Mouse (Mus musculus) CD8-positive naive resting alpha-beta T cell, adult 2 months (primary cell): ENCODE data around the gene Efcab14.

Experiments
- DNase-seq, 2 experiments: peaks; one replicate each; pipeline ENCODE4 v3.0.0; 2022; ENCODE audit warnings: low read depth in 2 of 2, low spot score in 2 of 2

The Efcab14 gene

DNA sequence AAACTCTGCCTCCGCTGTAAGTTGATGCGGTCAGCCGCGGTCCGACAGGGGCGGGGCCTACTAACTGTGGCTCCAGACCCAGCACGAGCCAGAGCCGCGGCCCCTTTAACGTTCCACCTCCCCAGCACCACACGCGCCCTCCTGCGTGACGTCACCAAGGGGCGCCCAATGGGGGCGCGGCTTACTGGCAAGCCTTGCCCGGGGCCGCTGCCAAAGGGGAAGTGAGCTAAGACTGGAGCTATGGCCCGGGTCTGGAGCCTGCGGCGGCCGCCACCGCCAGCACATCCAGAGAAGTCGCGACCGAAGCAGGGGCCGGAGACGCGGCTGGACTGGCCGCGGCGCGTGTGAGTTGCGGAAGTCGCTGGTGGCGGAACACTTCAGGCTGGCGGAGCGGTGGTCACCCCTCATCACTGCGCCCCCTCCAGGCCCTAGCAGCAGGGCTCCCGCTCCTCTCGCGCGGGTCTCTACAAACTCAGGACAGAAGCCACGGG is at the start of gene Efcab14:
Gene Efcab14, plus strand, starts transcription at position 194 of the 491 bp plus-strand sequence.
- peak; percentile 86 to 90 for DNase-seq

DNA sequence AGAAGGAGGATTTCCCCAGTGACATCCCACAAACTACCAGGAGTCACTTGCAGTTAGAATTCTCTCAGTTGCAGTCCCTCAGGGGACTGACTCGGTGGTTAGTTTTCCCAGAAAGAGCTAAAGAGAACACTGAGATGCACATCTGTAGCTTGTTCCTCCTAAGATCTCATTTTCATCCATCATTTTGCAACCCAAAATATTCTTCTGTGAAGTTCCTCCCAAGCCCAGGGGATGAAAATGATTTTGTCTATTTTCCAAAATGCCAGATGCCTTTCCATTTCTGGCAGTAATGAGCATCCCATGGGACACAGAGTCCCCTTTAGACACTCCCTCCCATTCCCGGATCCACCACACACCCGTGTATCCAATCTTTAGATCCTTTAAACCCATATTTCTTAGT is 36.1 kb upstream of the Efcab14 start:
- no peak for DNase-seq

DNA sequence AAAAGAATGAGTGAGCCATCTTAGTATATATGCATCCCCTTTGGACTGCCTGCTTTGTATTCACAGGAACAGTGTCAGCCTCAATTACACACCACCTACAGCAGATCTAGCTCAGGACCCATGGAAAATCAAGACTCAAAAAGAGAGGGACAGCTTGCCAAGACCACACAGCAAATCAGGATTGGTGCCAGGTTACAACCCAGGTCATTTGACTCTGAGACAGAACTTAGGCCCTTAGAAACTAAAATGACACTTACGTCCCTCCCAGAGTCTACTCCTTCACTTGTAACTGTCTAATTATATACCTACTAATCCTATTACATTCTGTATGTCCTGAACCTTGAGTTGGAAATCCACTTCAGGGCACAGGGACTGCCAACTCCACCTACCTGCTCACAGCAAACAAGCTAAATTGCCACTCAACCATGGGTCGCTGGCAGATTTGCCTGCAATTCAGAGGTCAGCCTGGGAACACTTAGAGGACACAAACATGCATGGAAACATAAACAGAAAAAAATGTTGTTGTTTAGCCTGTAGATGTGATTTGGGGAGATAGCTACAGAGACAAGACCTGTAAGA is 33.5 kb upstream of the Efcab14 start:
- DNase-seq = no peak

DNA sequence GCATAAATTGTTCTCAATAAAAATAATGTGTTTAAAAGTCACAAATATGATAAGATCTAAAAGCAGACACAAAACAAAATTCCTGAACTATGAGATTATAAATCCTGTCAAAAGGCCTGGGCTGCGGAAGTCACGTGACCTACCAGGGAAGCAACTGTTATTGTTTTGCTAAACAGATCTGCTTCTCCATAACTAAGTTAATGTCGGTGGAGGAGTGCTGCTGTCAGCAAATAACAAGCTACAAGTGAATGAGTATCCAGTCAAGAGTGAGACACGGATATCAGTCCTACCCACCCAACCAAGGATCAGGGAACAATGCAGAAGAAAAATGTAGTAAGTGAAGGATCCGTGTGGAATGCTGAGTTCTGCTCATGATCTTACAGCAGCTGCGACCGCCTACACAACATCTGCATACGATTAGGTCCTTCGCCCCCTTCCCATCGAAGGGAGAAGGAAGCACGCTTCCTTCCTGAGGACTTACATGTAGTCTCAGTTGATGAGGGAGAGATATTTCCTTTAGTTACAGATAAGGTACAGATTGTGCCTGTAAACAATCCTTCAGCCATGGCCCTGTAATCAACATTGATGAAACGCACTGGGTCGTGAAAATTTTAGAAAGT is 28.5 kb upstream of the Efcab14 start:
- DNase-seq = no peak

DNA sequence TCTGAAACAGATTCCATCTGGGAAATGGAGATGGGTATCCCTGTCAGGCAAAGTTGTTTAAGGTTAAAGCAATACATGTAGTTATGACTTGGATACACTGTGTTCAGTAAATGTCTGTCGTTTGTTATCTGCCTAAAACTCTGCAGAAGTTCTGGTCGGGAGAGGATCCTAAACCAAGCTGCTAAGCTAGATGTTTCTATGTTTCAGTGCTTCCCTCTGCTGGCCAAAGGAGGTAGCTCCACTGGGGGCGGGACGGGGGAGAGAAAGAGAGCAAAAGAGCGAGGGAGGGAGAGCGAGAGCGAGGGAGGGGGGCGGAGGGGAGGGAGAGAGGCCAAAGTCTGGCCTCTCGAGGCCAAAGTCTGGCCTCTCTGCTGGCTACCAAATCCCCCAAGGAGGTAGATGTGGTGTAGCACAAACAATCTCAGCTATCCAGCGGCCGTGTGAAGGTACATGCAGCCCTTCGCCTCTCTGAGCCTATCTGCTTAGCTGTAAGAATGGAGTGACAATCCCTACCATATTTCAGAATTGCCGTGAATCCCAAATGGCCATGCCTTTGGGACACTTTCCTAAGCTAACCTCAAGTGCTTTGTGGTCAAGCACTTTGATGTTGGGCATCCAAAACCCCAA is 27.6 kb upstream of the Efcab14 start:
- DNase-seq = peak; percentile 9 to 26

DNA sequence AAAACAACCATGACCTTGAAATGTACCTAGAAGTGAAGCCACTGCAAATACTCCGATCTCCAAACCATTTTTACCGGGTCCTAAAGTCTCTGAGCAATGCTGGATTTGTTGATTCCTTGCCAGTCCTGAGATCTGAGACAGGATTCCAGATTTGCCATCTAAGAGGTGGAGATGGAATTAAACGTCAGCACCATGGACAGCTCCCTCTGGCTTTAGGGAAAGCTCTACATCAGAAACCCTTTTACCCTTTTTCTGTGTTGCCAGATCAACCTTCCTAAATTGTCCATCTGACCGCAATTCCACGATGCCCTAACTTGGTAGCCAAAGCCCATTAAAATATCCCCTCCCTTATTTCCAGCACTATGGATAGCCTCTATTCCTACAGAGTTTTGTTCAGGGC is 8.8 kb upstream of the Efcab14 start:
- no peak for DNase-seq

DNA sequence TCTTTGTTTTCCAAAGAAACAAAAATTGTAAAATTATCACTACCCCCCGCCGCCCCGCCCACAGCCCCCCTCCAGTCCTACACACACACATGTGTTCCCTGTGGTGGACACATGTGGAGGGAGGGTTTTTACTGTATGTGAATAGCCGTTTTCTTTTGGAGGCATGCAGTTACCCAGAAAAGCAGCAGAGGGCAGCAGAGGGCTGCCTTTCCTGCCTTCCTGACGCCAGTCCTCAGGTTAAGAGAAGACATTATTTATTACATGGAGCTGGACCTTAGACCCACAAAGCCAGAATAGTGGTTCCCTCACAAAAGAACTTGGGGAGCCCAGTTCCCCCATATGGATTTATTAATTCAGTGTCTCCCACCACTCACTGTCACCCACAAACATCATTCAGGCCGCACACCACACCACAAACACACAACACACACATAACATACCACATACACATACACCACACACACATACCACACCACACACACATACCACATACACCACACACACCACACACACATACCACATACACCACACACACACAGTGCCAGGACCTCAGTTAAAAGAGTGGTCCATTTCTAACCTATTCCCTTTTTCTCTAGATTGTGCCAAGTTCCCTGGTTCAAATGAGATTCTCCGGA is 5.8 kb upstream of the Efcab14 start:
- DNase-seq = peak; percentile 60 to 73

DNA sequence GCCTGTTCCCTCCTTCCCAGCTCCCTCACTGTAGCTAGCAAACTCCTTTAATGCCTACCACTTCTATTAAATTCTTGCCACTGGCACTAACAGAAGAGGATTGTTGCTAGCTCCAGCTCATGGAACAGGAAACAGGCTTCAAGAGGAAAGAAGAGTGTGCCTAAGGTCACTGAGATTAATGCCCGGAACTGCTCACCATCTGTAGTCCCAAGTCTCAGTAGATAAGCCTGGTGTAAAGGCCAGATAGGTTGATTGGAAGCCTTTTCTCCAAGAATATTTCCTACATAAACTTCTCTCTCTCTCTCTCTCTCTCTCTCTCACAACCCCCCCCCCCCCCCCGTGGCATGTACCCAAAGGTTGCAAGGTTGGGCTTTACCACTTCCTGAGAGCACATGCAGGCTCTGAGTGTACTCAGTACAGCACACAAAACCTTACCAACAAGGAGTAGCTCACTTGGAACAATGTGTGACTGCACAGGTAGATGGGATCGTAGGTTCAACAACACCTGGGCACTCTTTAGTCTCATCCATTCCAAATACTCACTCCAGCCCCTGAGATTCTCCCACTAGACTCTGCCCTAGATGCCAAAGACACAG is 5.2 kb upstream of the Efcab14 start:
- DNase-seq = no peak

DNA sequence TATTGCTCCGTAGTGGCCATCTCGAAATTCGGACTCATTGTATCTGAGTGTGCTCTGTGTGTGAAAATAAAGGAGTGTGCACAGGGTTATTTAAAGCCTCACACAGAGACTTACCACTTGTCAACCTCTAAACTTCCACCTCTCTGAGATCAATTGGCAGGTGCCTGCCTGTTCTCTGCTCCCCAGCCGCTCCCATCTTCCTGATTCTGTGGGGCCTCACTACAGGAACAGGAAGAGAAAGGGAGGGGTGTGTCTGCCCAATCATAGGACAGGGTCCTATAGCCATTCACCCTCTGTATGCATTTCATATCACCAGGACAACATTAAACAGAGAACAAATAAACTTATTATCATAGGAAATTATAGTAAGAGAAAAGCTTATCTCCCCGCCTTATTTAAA is 3.8 kb upstream of the Efcab14 start:
- DNase-seq = no peak

DNA sequence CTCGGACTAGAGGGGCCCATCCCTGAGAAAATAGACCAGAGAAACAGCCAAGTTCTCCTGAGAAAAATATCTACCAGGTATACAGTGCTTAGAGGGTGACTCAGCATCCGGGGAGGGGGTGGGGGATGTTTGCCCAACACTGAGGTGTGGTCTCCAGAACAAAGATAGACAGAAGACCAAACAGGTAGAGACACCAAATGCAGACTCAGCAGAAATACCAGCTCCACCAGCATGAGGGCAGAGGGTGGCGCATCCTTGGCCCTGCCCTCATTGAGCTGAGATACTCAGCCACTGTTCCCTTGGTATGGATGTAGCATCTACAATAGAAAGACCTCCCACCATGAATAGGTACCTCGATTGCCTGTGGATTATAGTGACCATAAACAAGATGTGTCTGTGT is 2.7 kb upstream of the Efcab14 start:
- no peak for DNase-seq

DNA sequence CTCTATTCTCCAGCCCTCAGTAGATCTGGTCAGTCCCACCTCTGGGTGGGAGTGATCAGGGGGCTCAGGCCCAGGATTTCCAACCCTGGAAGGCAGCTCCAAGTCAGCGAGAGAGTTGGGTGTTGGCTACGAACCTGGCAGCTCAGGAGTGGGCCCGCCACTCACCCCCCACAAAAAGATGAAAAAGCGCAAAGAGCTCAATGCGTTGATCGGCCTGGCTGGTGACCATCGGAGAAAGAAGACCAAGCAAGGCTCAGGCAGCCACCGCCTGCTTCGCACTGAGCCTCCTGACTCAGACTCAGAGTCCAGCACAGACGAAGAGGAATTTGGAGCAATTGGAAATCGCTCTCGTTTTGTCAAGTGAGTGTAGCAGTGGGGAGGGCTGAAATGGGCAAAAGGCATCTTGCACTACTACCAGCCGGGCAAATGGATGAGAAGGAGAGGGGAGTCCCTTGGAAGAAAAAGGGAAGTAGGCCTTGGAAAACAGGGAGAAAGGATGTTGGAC is 989 bp downstream of the Efcab14 start:
- no peak for DNase-seq

DNA sequence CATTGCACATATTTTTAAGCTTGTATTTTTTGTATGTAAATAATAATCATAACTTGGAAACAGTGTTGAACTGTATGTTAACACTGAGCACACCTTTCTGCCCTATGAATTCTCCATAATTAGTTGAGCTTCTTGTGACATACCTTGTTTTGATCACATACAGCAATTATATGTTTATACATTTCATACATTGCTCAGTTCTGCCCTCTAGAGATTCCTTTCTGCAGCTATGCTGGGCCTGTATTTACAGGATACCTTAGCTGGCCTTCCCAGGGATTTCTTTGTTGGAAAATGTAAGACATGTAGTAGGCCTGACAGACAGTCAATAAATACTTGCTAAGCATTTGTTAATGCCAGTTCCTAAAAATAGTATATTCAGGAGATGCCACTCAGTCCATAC is 5.1 kb downstream of the Efcab14 start:
- no peak for DNase-seq

DNA sequence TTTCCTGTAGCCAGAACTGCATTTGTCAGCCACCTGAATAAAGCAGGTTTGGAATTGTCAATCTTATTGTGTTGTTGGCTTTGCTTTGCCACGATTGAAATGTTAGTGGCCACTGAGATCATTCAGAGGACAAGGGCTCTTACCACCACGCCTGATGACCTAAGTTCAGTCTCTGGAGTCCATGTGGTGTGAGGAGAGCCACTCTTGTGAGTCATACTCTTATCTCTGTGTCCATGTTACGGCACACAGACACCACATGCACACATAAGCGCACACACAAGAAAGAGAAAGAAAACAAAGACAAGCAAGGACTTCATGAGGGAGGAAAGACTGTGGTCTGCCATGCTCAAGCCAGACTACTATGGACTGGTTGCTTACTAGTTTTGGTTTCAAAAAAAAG is 5.6 kb downstream of the Efcab14 start:
- DNase-seq = no peak

DNA sequence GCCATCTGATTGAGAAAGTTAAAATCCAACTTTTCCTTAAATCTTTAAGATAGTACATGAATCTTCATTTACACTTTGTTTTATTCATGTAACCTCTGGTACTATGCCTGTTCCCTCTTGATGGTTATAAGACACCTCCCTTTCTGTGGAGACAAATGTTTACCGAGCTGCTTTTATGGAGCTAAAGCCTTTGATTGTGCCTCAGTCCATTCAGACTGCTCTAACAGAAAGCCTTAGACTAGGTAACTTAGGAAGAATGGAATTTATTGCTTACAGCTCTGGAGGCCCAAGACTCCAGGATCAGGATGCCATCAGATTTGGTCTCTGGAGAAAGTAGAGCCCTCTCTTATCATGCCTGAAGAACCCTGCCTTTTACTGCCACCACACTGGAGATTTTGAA is 10.6 kb downstream of the Efcab14 start:
- no peak for DNase-seq

DNA sequence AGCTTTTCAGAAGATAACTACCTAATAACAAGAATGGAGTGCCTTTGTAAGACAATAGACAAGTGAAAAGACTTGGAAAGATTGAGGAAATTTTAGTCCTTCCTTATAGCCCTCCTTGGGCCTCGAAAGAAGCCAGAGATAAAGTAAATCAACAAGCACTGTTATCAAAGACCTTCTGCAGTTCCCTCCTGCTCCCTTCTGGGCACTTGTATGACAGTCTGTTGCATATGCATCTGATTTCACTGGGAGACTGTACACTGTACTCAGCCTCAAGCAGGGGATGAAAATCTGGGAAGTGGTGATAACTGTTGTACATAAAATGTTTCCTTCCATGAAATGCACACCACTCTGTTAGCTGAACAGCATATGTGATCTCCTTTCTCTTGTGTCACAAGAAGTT is 11.8 kb downstream of the Efcab14 start:
- no peak for DNase-seq

DNA sequence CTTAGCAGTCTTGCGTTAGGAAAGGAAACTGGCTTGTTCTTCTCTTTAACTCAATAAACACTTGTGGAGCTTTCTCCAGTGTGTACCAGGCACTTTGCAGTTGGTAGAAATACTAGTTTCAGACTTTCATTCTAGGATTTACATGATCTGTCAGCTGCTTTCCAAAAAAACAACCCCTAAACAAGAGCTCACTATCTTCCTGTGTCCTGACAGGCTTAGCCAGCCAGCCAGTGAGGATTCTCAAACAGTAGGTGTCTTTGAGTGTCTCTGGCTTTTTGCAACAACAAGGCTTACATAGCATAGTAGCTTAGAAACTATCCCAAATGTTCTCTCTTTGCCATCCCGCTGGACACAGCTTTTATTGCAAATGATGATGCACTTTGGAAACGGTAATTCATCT is 16.6 kb downstream of the Efcab14 start:
- DNase-seq = no peak

DNA sequence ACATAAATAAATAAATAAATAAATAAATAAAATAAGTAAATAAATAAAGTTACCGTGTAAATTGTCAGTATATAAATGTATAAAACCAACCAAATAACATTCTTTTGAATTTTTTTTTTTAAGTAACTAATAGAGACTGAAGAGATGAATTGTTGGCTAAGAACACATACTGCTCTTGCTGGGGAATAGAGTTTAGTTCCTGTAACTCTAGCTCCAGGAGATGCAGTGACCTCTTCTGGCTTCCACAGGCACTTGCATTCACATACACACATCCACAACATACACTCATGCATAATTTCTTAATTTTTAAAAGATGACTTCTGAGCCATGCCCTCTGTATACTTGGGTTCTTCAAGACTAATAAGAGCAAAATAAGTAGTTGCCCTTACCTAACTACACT is 17.3 kb downstream of the Efcab14 start:
- no peak for DNase-seq

DNA sequence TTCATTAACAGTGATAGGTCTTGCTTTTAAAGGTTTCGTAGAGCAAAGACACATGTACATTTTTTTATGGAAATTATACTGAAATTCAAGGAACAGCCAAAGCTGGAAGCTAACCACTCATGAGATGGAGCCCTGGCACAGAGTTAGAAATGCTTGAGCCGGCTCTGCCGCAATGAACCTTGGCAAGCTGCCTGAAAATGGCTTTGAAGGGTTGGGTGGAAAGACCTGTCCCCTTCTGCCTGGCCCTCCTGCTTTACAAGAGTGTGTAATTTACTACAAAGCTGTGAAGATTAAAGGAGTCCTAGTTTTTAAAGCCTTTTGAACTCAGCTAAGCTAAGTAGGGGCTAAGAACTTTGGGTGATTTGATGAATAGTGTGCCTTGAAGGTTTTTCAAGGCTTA is 23.7 kb downstream of the Efcab14 start:
- DNase-seq = no peak

DNA sequence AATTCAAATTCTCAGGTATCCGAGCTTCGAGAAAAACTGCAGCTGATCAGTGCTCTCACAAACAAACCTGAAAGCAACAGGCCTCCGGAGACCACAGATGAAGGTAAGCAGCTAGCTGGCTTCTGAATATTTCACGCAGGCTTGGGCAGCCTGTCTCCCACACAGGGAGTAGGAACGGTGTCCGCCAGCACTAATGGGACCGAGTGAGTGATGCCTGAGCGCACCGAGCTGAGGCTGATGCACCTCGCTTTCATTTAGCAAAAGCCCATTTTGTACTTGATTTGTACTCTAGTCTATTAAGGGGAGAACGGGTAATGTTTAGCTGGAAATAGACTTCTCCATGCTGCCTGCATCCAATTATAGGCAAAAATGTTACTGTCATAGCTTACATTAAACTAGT is 27.0 kb downstream of the Efcab14 start:
- DNase-seq = no peak

DNA sequence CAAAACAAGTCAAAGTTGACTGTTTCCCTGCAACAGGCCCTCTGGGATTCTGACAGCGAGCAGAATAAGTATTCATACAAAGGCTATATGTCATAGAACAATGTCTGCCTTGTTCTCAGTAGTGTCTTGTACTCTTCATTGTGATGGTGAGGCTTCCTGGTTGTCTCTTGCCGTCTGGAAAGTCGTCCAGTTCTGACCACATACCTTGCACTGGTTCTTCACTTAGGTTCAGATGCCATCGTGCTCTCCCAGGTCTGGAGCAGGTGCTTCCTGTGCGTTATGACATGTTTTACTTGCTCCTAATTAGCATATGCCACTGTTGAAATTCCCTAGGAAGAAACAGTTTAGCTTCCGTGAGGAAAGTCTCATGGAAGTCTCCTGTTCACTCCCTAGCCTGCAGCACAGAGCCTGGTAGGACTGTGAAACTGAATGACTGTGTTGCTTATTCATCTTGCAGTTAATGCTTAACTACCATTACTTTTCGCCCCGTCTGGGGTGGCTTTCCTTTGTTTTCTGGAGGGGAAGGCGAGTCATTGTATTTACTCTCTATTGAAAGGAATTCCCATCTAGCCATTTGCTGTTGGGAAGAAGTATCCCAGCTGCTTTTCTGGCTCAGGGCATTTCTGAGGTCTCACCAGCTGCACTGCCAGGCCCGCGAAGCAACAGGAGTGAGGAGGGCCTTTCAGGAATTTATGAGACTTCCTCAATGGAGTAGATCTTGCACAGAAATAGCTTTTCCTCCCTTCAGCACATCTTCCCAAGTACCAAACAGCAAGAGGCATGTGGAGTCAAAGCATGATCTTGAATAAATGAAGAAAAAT is 30.3 kb downstream of the Efcab14 start:
- DNase-seq = no peak

DNA sequence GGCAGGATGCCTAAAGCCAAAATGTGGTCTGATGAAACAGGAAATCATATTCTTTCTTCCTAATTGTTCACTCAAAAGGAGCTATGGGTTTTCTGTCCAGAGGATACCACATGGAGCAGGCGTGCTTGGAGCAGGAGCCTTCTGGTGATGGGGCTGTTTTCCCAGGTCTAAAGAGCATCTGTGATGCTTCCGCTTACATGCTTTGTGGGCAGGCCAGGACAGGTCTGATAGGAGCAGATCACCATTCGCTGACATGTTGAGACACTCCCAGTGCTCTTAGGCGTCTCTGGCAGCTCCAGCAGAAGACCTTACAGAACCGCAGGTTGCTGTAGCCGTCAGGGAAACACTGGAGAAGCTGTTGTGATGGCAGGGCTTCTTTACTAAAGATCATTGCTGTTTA is 37.5 kb downstream of the Efcab14 start:
- no peak for DNase-seq
